Mouse (Mus musculus) left cerebral cortex, adult 18-20 months (tissue): ENCODE measurements around the gene Arl2. TPM values are rescaled to one million over a fixed set of nuclear protein-coding genes. Genes with fewer than 3 reads are reported as not detected.
"Not testable (repeated sequence)": the region's sequence is repeated elsewhere in the genome, so short reads cannot be mapped to it uniquely, and the experiment has no call there.

ENCODE experiments used
- DNase-seq, 2 experiments: peaks; one replicate each; pipeline ENCODE4 v3.0.0; 2021 to 2022; ENCODE audit warnings: low spot score in 2 of 2, mixed read lengths in 1 of 2
- long read RNA-seq, 2 experiments: library from polyadenylated mRNA; stranded (forward); transcript quantifications; one replicate each; pipeline ENCODE4 v2.0.0; 2021
- total RNA-seq, 2 experiments: library from RNA; stranded (reverse); gene quantifications; 2 replicates each; pipeline ENCODE4 v1.2.3; 2021

Arl2 gene
- 10 to 100 TPM; 82.9 to 92.9 TPM for total RNA-seq
- long read RNA-seq, experiment 1, transcript Arl2-201 (5 exons, 1,286 nt) = major isoform, 114 of 125 reads
- long read RNA-seq, experiment 1, partial matches to known transcripts = 7 of 125 reads
- long read RNA-seq, experiment 1, other reads (novel, unspliced or antisense) = 1 of 125 reads
- long read RNA-seq, experiment 2, transcript Arl2-201 (5 exons, 1,286 nt) = major isoform, 101 of 111 reads
- long read RNA-seq, experiment 2, partial matches to known transcripts = 6 of 111 reads
- long read RNA-seq, experiment 2, other reads (novel, unspliced or antisense) = 3 of 111 reads

DNA sequence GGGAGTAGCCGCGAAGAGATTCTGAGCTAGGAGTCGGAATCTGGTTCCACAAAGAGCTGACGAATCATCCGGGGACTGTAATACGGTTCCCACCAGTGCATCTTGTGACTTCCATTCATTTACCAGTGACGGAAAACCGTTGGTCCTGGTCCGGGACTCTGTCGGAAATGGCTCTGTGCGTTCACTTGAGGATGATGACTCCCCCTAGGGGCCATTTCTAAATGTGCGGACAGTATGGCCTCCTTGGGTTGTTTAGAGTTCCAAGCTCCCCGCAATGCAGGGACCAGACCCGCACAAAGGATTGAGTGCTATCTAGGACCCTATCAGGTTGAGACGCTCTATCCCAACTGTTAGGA lies at the start of gene Arl2:
Gene Arl2 (minus strand): TSS at position 155 of the 356 bp plus-strand sequence.
- peak; percentile 74 to 76 for DNase-seq

DNA sequence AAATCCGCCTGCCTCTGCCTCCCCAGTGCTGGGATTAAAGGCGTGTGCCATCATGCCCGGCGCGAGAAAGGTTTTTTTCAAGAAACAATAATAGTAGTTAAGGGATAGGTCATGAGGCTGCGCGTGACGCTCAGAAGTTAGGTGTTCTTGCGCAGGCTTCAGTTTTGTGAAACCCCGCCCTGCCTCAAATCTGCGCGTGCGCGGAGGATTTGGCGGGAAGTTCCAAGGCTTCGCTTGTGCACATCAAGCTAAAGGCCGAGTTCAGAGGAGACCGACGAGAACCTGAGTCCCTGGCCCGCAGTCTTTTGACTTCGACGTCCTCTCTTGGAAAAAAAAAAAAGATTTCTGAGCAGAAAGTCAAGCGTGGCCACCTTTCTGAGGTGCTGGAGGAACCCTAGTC lies 42.8 kb upstream of the Arl2 start, which contains the start of gene Majin:
Gene Majin (plus strand): TSS at position 258 of the 400 bp plus-strand sequence.
- DNase-seq = no peak

DNA sequence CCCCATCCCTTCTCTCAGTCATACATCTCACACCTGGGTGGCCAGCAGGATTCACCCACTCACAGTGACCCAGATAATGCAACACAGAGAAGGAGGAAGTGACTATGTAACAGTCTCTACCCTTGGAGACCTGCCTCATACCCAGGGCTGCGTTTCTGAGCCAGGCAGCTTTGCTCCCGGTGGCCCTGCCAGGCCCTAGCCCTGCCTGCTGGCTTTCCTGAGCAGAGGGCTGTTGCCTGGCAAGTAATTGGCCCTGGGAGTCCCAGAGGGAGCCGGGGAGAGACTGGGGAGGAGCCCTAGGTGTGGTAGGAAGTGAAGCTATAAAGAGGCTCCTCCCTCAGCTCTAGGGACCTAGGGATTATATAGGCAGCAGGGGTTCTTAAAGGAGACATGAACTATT lies 41.2 kb upstream of the Arl2 start:
- DNase-seq = no peak

DNA sequence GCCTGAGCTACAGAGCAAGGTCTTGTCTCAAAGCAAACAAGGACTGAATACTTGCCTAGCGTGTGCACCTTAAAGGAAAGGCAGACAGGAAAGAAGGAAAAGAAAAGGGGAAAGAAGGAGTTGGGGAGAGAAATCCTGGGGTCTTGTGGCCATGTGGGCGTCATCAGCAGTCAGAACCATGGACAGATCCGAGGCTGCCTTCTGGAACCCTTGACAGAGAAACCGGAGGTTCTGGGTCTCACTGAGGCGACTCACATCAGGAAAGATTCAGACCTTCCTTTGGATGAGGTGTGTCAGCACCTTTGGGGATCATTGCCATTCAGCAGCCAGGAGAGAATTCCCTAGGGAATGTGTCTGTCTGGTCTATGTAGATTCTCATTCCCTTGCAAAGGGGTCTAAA lies 40.3 kb upstream of the Arl2 start:
- DNase-seq = no peak

DNA sequence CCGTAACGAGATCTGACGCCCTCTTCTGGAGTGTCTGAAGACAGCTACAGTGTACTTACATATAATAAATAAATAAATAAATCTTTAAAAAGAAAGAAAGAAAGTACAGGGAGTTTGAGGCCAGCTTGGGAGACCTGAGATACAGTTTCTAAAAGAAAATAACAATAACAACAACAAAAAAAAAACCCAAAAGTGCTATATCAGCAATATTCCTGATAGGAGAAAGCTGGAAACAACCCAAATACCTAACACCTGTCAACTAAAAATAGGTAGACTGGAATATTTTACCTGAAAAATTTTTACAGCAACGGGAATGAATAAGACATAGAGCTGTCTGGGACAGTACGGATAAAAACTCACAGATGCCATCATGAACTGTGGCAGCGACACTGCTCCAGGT lies 37.4 kb upstream of the Arl2 start:
- DNase-seq = no peak

DNA sequence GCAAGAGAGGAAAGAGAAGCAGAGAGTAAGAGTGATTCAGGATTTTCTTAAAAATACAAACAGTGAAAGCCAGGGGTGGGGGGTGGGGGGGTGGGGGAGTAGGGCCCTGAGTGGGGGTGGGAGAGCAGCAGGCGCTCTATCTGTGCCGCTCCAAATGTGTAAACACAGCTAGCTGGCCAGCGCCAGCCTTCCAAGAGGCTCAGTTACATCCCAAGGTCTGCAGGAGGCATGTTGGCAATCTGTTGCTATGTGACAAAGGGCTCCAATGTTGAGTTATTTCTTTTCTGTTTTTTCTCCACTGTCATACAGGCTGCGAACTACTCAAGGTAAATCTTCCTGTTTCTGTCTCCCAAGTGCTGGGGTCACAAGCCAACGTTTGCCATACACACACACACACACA lies 33.4 kb upstream of the Arl2 start:
- no peak for DNase-seq

DNA sequence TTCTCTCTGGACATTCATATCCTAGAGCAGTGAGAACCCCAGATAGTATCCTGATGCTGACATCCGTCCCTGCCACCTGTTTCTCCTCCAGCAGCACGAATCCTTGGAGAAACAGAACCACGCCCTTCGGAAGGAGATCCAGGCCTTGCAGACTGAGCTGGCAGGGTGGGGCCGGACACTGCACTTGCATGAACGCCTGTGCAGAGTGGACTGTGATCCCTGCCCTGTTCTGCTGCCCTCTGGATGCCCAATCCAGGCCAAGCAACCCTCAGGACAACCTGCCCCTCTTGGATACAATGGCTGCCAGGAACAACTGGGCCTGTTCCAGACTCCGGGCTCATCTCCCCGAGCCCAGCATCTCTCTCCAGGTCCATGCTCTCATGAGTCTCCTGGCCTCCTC lies 29.9 kb upstream of the Arl2 start:
- no peak for DNase-seq

DNA sequence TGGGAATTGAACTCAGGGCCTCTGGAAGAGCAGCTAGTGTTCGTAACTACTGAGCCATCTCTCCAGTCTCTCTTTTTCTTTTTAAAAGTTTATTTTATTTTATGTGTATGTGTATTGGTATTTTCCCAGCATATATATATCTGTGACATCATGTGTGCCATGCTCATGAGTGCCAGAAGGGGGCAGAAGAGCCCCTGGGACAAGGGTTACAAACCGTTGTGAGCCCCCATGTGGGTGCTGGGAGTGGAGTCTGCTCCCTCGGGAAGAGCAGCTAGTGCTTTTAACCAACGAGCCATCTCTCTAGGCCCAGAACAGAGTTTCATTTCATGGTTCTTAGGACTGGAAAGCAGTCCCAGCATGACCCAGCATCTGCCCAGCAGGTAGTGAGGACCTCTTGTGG lies 25.4 kb upstream of the Arl2 start:
- DNase-seq = no peak

DNA sequence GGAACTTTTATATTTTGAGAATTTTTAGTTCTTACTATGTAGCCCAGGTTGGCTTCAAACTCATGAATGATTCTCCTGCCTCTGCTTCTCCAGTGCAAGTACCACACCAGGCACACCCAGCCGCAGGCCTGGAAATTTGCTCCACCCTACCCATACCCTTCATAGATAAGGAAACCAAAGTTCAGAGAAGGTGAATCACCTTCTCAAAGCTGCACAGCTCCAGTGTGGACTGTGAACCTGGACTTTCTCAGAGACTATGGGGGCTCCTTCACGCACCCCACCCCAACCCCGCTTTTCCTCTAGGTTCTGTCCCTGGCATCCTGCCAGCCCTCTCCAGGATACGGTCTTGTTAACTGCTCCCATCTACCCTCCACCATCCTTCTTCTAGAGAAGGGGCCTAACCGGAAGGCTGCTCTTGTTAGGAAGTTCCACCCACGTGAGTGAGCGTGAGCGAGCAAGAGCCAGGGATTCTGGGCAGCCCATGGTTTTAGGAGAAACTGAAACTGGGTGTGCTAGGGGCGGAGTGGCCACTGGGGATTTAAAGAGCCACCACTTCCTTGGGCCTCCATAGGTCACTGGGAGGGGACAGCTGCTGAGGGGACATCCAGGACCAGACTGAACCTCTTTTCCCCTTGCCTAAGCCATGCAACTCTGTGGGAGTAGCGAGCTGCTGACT lies 22.7 kb upstream of the Arl2 start:
- DNase-seq = no peak

DNA sequence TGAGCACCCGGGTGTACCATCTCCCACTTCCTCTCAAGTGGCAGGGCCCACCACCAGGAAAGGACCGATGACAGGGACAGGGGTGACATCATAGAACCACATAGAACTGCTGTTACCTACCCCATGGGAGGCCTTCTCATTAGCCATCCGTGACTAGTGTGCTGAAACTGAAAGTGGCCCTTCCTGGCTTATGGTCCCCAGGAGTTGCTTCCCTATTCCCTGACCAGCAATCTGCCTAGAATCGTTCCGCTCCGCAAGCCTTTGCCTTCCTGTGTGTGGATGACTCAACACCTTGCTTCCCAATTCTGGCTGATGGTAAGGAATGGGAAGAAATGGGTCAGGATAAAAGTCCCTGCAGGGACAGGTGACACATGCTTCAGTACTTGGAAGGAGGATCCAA lies 15.9 kb upstream of the Arl2 start:
- no peak for DNase-seq

DNA sequence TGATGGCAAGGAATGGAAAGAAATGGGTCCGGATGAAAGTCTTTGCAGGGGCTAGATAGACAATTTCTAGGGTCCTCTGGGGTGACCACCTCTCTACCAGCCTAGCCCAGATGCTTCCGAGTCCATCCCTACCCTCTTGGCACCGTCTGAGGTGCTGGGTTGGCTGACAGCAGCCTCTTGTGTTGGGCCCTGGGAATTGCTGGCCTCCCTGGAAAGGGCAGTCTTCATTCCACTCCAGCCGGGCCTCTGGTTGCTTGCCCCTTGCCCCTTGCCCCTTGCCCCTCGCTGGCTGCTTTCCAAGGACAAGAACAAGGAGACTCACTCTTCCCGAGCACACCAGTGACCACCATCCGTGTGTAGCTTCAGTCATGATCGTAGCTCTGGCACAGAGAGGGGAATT lies 15.0 kb upstream of the Arl2 start:
- DNase-seq = no peak

DNA sequence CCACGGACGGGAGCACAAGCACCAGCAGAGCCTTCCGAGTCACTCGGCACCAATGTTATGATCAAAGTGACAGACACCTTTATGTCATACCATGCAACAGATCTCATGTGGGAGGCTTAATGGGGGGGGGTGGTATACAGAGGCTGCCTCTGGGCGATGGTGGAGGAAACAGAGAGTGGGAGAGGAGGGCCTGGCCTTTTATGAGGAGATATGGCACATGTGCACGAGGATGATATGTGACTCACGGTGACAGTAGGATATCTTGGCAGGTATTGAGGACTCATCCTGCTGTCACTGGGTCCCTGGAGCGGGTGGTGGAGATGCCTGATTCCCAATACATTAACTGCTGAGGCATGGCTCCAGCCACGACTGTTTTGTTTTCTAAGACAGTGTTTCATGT lies 13.8 kb upstream of the Arl2 start:
- no peak for DNase-seq

DNA sequence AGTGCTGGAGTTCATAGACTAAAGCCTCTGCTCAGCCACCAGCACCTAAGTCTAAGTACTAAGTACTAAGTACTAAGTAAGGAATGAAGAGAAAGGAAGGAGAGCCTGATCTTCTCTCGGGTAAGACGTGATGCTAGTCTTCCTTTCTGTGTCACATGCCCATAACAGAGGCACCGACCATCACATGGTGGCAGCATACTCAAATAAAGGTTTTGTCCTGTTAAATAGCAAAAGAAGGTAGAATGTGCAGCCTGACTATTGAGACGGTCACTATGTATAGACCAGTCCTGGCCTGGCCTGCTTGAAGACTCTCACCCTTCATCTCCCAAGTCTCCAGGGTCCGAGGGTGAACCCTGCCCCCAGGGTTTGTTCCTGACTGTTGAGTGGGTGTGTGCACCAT lies 3.5 kb upstream of the Arl2 start:
- DNase-seq = no peak

DNA sequence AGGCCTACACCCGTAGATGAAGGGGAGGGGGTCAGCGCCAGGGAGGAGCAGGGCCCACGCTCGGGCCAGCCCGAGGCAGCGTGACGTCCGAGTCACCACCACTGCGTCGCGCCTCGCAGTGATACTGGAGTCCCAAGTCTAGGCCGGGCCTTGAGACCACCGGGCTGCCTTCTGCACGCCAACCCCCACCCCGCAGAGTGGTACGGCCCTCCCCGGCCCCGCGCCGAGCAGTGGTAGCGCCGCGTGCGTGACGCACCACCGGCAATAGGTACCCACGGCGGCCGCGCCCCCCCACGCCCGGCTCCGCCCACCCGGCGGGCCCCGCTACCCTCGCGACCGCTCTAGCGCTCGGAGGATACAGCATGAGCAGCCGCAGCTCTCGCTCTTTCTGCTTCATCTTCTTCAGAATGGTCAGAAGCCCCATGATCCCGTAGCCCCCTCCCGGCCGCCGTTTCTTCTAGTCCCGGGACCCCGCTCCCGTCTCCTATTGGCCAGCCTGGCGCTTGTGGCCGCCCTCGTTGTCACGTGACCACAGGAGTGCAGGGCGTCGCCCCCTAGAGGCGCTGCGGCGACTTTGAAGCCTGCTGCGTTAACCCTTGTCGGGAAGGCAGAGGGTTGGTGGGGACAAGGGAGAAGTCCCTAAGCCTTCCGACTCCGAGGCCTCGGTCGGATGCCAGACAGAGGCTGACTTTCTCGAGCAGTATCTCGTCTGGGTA lies 512 bp downstream of the Arl2 start, which contains the start of gene Batf2:
Gene Batf2 (plus strand): TSS at position 306 of the 716 bp plus-strand sequence.
- peak; percentile 87 to 91 for DNase-seq

DNA sequence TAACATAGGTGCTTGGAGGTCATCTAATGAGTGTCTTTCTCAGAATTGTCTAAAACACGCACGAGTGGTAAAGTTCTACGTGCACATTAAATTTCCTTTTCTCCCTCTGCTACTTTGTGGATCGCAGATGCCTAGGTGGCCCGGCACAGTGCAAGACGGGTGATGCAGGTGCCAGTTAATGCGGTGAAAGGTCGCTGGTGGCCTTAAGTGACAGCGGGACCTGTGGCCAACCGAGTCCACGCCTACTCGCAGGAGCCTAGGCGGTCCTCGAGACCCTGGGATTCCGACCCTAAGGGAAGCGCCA lies 1.0 kb downstream of the Arl2 start:
- no peak for DNase-seq

DNA sequence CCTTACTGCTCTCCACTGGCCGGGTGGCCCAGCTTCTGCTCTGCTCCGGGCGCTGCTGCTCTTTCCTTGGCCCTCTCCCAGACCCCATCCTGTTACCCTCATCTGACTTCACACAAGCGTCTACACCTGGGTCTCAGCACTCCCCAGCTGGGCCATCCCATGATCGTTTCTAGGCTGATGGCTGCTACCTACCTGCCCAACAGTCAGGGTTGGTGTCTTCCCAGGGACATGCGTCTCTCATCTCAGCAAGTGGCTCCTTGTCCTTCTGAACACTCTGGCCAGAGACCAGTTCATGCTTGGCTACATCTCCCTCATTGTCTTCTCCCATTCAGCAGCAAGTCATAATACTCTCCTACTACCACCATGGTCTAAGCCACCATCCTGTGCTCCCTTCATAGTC lies 1.6 kb downstream of the Arl2 start:
- DNase-seq = no peak

DNA sequence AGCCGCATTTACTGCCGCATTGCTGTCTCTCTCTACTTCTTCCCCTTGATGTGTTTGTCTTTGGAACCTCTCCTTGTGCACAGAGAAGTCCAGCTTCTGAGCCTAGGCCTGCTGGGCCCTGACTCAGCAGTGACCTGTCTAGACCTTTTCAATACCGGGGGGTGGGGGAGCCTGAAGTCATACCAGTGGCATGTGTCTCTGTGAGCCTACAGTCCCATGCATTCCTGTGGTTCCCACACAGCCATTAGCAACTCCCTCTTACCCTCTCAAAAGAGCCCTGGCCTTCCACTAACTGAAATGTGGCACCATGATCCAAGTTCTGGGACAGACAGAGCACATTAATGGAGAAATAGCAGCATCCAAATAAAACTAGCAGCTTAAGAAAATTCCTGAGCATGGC lies 5.0 kb downstream of the Arl2 start:
- no peak for DNase-seq

DNA sequence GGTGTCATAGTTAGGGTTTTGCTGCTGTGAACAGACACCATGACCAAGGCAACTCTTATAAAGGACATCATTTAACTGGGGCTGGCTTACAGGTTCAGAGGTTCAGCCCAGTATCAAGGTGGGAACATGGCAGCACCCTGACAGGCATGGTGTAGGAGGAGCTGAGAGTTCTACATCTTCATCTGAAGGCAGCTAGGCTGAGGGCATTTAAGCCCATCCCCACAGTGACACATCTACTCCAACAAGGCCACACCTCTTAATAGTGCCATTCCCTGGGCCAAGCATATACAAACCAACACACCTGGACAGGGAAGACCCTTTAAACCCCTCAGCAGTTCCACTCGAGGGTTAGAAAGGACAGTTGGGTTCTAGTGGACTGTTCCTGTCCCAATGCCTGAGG lies 8.2 kb downstream of the Arl2 start:
- not testable (repeated sequence) for DNase-seq

DNA sequence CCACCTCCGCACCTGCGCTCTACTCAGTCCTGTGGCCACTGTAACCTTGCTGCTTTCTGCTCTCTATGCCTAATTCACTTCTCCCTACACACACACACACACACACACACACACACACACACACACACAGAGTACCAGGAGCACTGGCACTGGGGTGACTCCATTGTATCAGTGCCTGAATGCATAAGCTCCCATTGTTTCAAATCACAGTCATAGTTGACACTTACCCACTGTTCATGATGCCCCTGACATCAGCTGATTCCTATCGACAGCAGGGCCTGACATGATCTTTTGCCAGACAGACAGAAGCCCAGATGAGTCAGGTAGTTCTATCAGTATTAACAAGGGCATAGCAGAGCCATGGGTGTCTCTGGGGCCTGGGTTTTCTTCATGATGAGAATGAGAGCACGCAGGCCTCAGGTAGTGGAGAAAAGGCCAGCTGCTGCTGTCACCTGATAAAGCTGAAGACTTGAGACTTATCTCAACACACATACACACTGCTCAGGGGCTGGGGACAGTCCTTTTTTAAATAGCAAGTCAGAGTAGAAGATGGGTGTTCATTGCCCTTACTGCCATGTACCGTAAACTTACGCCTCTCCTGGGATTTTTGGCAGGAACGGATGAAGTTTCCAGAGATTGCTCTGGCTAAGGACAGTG lies 9.0 kb downstream of the Arl2 start:
- DNase-seq = no peak

DNA sequence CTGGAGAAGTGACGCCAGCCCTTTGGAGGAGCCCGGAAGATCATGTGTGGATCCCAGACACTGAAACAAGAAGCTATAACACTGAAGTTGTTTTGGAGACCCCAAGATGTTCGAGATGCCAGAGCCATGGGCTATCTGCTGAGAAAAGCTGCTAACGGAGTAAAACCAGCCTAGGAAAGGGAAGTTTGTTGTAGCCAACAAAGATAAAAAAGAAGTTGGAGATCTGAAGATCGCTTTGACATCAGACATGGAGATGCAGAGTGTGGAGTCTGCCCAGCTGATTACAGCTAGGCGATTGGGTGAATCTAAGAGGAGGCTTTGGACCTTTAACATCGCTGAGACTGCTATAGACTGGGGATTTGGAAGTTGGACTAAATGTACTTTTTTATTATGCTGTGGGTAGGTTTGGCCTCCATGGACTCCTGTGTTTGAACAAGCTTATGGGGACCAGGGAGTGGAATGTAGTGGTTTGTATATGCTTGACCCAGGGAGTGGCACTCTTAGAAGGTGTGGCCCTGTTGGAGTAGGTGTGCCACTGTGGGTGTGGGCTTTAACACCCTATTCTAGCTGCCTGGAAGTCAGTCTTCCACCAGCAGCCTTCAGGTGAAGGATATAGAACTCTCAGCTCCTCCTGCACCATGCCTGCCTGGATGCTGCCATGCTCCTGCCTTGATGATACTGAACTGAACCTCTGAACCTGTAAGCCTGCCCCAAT lies 10.8 kb downstream of the Arl2 start:
- not testable (repeated sequence) for DNase-seq

DNA sequence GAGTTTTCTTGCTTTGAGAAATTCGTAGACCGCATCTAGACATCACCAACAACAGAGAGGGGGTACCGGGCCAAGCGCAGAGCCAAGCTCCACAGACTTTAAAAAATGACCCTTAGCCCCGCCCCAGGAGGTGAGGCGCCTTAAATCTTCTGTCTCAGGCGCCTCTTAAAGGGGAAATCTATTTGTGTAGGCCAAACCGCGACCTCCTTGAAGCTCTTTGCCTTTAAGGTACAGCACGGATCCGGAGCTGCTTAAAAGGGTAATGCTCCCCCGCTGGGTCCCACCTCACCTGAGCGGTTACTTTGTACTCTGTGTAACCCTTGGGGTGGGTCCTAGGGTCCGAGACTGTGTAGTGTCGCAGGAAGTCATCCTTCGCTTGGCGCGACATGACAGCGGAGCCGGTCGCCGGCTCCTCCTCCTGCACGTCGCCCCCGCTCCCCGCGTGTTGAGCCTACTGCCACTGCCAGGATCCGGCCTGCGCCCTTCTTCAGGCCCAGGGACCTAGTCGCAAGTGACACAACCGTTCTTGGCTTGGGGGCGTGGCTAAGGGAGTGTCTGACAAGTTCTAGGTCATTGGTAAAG lies 13.5 kb downstream of the Arl2 start, which contains the start of gene Snx15:
Gene Snx15 (minus strand): TSS at position 545 of the 582 bp plus-strand sequence.
- DNase-seq = peak; percentile 93 to 94
